Mouse (Mus musculus) cortical plate, adult 2 months (tissue): ENCODE data around the gene Tshz2.

Source experiments
- CTCF ChIP-seq: fragments of 200-500 bp; IDR thresholded peaks from 2 replicates; pipeline ENCODE4 v1.5.1; 2011; ENCODE audit warnings: mild to moderate bottlenecking, control low read depth, low read length; ENCODE audit not compliant: insufficient read depth; ENCODE audit errors: extremely low read depth
- POLR2A ChIP-seq: fragments of 200-500 bp; IDR thresholded peaks from 2 replicates; pipeline ENCODE4 v1.6.1; 2011; ENCODE audit warnings: mild to moderate bottlenecking, low read length, control low read depth; ENCODE audit not compliant: insufficient read depth; ENCODE audit errors: extremely low read depth

DNA sequence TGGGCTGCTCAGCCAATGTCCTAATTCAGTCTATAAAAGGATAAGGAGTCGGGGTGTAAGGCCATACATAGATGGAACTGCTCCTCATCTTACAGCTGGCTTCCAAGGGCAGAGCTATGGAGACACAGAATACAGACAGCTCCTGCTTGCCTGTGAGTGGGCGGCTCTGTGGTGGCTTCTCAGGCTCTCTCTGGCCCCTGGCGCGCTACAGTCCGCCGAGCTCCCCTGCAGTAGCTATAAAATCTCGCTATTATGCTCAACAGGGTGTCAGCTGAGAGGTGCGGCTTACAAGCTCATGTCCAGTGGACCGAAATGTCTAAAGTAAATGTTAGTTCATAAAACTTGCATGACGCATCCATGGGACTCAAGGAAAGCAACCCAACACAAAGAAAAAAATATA lies 108.2 kb downstream of the Tshz2 start:
- TF ChIP-seq CTCF (no peak), POLR2A (no peak)
